Mouse (Mus musculus): Measurements from ENCODE around the gene Lrrc4b. TPM values are rescaled to one million over a fixed set of nuclear protein-coding genes. Genes with fewer than 3 reads are reported as not detected.

The Lrrc4b gene
- polyA plus RNA-seq, 1 experiment from 2014 or later = 3.2 TPM

Small RNA genes lying within 50 kb of the gene (microRNA-seq; reads per million reads assigned to microRNA genes)
- 1.4 reads per million for gene Mir7052 (ENCODE audit: borderline number of aligned reads)

Other genes starting within 250 kb of the Lrrc4b start
- not detected in 2 replicates for gene Klk1b24, start 240.8 kb upstream of the Lrrc4b start, polyA plus RNA-seq (2014; fragmentation: Nextera tagmentation; extraction: Ambion mirVana)
- gene Klk1b3, start 230.8 kb upstream of the Lrrc4b start, polyA plus RNA-seq (2014; fragmentation: Nextera tagmentation; extraction: Ambion mirVana) = not detected in 2 replicates
- not detected in 2 replicates for gene Klk1b4, start 221.6 kb upstream of the Lrrc4b start, polyA plus RNA-seq (2014; fragmentation: Nextera tagmentation; extraction: Ambion mirVana)
- not detected in 2 replicates for gene Klk1b5, start 213.1 kb upstream of the Lrrc4b start, polyA plus RNA-seq (2014; fragmentation: Nextera tagmentation; extraction: Ambion mirVana)
- not detected in 2 replicates for gene Klk1, start 203.7 kb upstream of the Lrrc4b start, polyA plus RNA-seq (2014; fragmentation: Nextera tagmentation; extraction: Ambion mirVana)
- not detected in 2 replicates for gene Gm36864, start 192.8 kb upstream of the Lrrc4b start, polyA plus RNA-seq (2014; fragmentation: Nextera tagmentation; extraction: Ambion mirVana)
- gene 1700028J19Rik, start 182.3 kb upstream of the Lrrc4b start, polyA plus RNA-seq (2014; fragmentation: Nextera tagmentation; extraction: Ambion mirVana) = 1.00 and 1.9 TPM in 2 replicates
- gene 2410002F23Rik, start 182.3 kb upstream of the Lrrc4b start, polyA plus RNA-seq (2014; fragmentation: Nextera tagmentation; extraction: Ambion mirVana) = 121 and 132 TPM in 2 replicates
- gene Acp4, start 171.6 kb upstream of the Lrrc4b start, polyA plus RNA-seq (2014; fragmentation: Nextera tagmentation; extraction: Ambion mirVana) = not detected in 2 replicates
- gene Gm15517, start 167.6 kb upstream of the Lrrc4b start, polyA plus RNA-seq (2014; fragmentation: Nextera tagmentation; extraction: Ambion mirVana) = 2.3 TPM in 1 of 2 replicates, not detected in the other
- 2.2 and 2.3 TPM in 2 replicates for gene Clec11a, start 122.1 kb upstream of the Lrrc4b start, polyA plus RNA-seq (2014; fragmentation: Nextera tagmentation; extraction: Ambion mirVana)
- gene Shank1, start 118.8 kb upstream of the Lrrc4b start, polyA plus RNA-seq (2014; fragmentation: Nextera tagmentation; extraction: Ambion mirVana) = 0.98 and 1.00 TPM in 2 replicates
- gene Syt3, start 44.9 kb upstream of the Lrrc4b start, polyA plus RNA-seq (2014; fragmentation: Nextera tagmentation; extraction: Ambion mirVana) = 1.4 and 1.9 TPM in 2 replicates
- 0.99 and 1.4 TPM in 2 replicates for gene 1700008O03Rik, start 43.2 kb upstream of the Lrrc4b start, polyA plus RNA-seq (2014; fragmentation: Nextera tagmentation; extraction: Ambion mirVana)
- not detected in 2 replicates for gene Aspdh, start 36.4 kb downstream of the Lrrc4b start, polyA plus RNA-seq (2014; fragmentation: Nextera tagmentation; extraction: Ambion mirVana)
- gene Josd2, start 39.0 kb downstream of the Lrrc4b start, polyA plus RNA-seq (2014; fragmentation: Nextera tagmentation; extraction: Ambion mirVana) = 61.1 and 66.4 TPM in 2 replicates
- 76.4 and 89.8 TPM in 2 replicates for gene Emc10, start 67.5 kb downstream of the Lrrc4b start, polyA plus RNA-seq (2014; fragmentation: Nextera tagmentation; extraction: Ambion mirVana)
- 10.8 and 11.2 TPM in 2 replicates for gene Fam71e1, start 67.6 kb downstream of the Lrrc4b start, polyA plus RNA-seq (2014; fragmentation: Nextera tagmentation; extraction: Ambion mirVana)
- 0.07 TPM in 1 of 2 replicates, not detected in the other for gene Mybpc2, start 95.6 kb downstream of the Lrrc4b start, polyA plus RNA-seq (2014; fragmentation: Nextera tagmentation; extraction: Ambion mirVana)
- gene Spib, start 103.1 kb downstream of the Lrrc4b start, polyA plus RNA-seq (2014; fragmentation: Nextera tagmentation; extraction: Ambion mirVana) = not detected in 2 replicates
- gene Pold1, start 119.8 kb downstream of the Lrrc4b start, polyA plus RNA-seq (2014; fragmentation: Nextera tagmentation; extraction: Ambion mirVana) = 56.3 and 61.4 TPM in 2 replicates
- 63.7 and 69.6 TPM in 2 replicates for gene Nr1h2, start 124.9 kb downstream of the Lrrc4b start, polyA plus RNA-seq (2014; fragmentation: Nextera tagmentation; extraction: Ambion mirVana)
- gene Napsa, start 143.4 kb downstream of the Lrrc4b start, polyA plus RNA-seq (2014; fragmentation: Nextera tagmentation; extraction: Ambion mirVana) = 0.70 and 0.88 TPM in 2 replicates
- gene Kcnc3, start 161.6 kb downstream of the Lrrc4b start, polyA plus RNA-seq (2014; fragmentation: Nextera tagmentation; extraction: Ambion mirVana) = 0.32 and 0.39 TPM in 2 replicates
- gene Myh14, start 241.8 kb downstream of the Lrrc4b start, polyA plus RNA-seq (2014; fragmentation: Nextera tagmentation; extraction: Ambion mirVana) = 2.1 and 4.5 TPM in 2 replicates